Mouse (Mus musculus) liver, postnatal 0 days (tissue): ENCODE results near the gene Bzw2. TPM values are rescaled to one million over a fixed set of nuclear protein-coding genes. Genes with fewer than 3 reads are reported as not detected.
A peak's percentile ranks its signal among the peaks of the same experiment; 100 is the strongest.

ENCODE experiments used
- ATAC-seq: fragments of 200-750 bp; cut with Nextera tagmentation; 2 replicates; pipeline ENCODE4 v1.8.0; 2017; ENCODE audit warnings: mild to moderate bottlenecking, moderate library complexity
- DNase-seq: peaks from one replicate; pipeline ENCODE4 v3.0.0-alpha.2; 2016
- H3K27ac ChIP-seq: fragments of 300-500 bp; sonication (generic); 2 replicates; pipeline ENCODE4 v1.5.1; 2014; ENCODE audit warnings: antibody characterized with exemption, moderate library complexity, mild to moderate bottlenecking, low read depth
- H3K27me3 ChIP-seq: fragments of 300-500 bp; sonication (generic); 2 replicates; pipeline ENCODE4 v1.6.1; 2014; ENCODE audit warnings: low read length, control low read depth, mixed read lengths; ENCODE audit not compliant: insufficient read depth
- H3K36me3 ChIP-seq: fragments of 300-500 bp; sonication (generic); replicated peaks from 2 replicates; pipeline ENCODE4 v1.6.1; 2014; ENCODE audit warnings: mild to moderate bottlenecking, control low read depth, low read length, moderate library complexity, mixed read lengths; ENCODE audit not compliant: insufficient read depth
- H3K4me1 ChIP-seq: fragments of 300-500 bp; sonication (generic); 2 replicates; pipeline ENCODE4 v1.6.1; 2014; ENCODE audit warnings: antibody characterized with exemption, mild to moderate bottlenecking, control low read depth; ENCODE audit not compliant: insufficient read depth
- H3K4me2 ChIP-seq: fragments of 300-500 bp; sonication (generic); 2 replicates; pipeline ENCODE4 v1.6.1; 2014; ENCODE audit warnings: low read depth, mild to moderate bottlenecking, low read length, moderate library complexity, mixed read lengths
- H3K4me3 ChIP-seq: fragments of 300-500 bp; sonication (generic); 2 replicates; pipeline ENCODE4 v1.5.1; 2014; ENCODE audit warnings: low read depth, low read length
- H3K9ac ChIP-seq: fragments of 300-500 bp; sonication (generic); replicated peaks from 2 replicates; pipeline ENCODE4 v1.6.1; 2014; ENCODE audit warnings: mild to moderate bottlenecking, moderate library complexity
- H3K9me3 ChIP-seq: fragments of 300-500 bp; sonication (generic); 2 replicates; pipeline ENCODE4 v1.6.1; 2016; ENCODE audit warnings: mild to moderate bottlenecking, control low read depth, low read length, mixed read lengths
- CTCF ChIP-seq: sonication (generic); IDR thresholded peaks from 2 replicates; pipeline ENCODE4 v1.5.1; 2016; ENCODE audit warnings: antibody characterized with exemption, low read depth
- EP300 ChIP-seq: IDR thresholded peaks from 2 replicates; pipeline ENCODE4 v1.6.1; 2016; ENCODE audit warnings: antibody characterized with exemption, low read depth, mild to moderate bottlenecking
- WGBS: fragments of 180-500 bp; shearing (Covaris S2); extraction: QIAGEN DNeasy Blood & Tissue Kit; methylation state at CpG from one replicate; pipeline ENCODE4 v1.1.7; 2014; ENCODE audit not compliant: insufficient replicate concordance; 5-methylcytosine and 5-hydroxymethylcytosine counted together
- polyA plus RNA-seq: library from polyadenylated mRNA; unstranded; fragments of >200 nt; fragmentation: Nextera tagmentation; extraction: Ambion mirVana; gene quantifications from 2 replicates; pipeline ENCODE4 v1.2.1, GENCODE M21; 2015

The Bzw2 gene
- polyA plus RNA-seq, 1 experiment from 2014 or later: 29.6 TPM

- Histone ChIP-seq H3K9ac (no peak overlapping the region), H3K36me3 (peaks cover 29% of the 10 kb centered on the region; the same call in 1 of the 2 replicates), H3K4me3 (no peak overlapping the region), H3K4me2 (no peak overlapping the region), H3K27me3 (no peaks in the 10 kb centered on the region), H3K9me3 (no peaks in the 10 kb centered on the region), H3K4me1 (no peaks in the 10 kb centered on the region), H3K27ac (no peak overlapping the region)
- no peak for DNase-seq
- TF ChIP-seq CTCF (no peak), EP300 (no peak)
- ATAC-seq: peak; percentile 56
- 60% methylated on average over 6 of the region's 6 CpGs for WGBS
Measured at GRCm38 (mm10) chr12:36187081-36187480, 29.2 kb upstream of the Bzw2 start.

DNA sequence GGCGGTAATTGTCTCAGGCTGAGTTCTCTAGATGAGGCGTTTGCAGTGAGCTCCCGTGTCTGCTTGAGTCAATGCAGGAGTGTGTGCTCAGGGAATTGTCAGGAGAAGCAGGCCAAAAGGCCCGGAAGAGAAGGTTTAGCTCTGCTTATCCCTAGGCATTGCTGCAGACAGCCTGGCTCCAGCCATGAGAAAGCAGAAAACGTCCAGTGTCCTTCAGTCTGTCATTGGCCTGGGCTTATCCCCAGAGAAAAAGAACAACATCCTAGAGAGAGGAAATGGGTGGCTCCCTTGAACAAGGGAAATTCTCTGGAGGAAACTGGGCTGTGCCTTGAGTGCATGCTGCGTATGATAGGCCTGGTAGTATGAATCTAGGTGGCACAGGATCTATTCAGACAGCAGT, 24.7 kb upstream of the Bzw2 start:
- ATAC-seq: peak; percentile 27
- no peak for DNase-seq
- H3K27ac ChIP-seq: no peak overlapping the region
- H3K4me2 ChIP-seq: no peak overlapping the region
- no peak overlapping the region for H3K4me3 ChIP-seq
- TF ChIP-seq CTCF (no peak), EP300 (no peak)
- H3K9me3 ChIP-seq: no peaks in the 10 kb centered on the region
- no peak overlapping the region for H3K9ac ChIP-seq
- no peaks in the 10 kb centered on the region for H3K4me1 ChIP-seq
- no peaks in the 10 kb centered on the region for H3K27me3 ChIP-seq
- 78% methylated on average over 6 of the region's 6 CpGs for WGBS
- H3K36me3 ChIP-seq: peaks cover 19% of the 10 kb centered on the region; the same call in 1 of the 2 replicates

- no peak for ATAC-seq
- WGBS: 86% methylated on average over 5 of the region's 5 CpGs
- no peaks in the 10 kb centered on the region for H3K27me3 ChIP-seq
- peaks cover 9% of the 10 kb centered on the region; the same call in 1 of the 2 replicates for H3K36me3 ChIP-seq
- DNase-seq: no peak
- H3K4me2 ChIP-seq: no peak overlapping the region
- no peaks in the 10 kb centered on the region for H3K4me1 ChIP-seq
- H3K9me3 ChIP-seq: no peaks in the 10 kb centered on the region
- no peak for TF ChIP-seq CTCF
- no peak for TF ChIP-seq EP300
- no peak overlapping the region for H3K9ac ChIP-seq
- no peak overlapping the region for H3K4me3 ChIP-seq
- H3K27ac ChIP-seq: no peak overlapping the region
Measured at GRCm38 (mm10) chr12:36177227-36177626, 19.3 kb upstream of the Bzw2 start.

GRCm38 (mm10) chr12:36165299-36165698, 7.4 kb upstream of the Bzw2 start:
- H3K4me2 ChIP-seq: no peak overlapping the region
- H3K9me3 ChIP-seq: no peaks in the 10 kb centered on the region
- no peaks in the 10 kb centered on the region for H3K27me3 ChIP-seq
- 71% methylated on average over 1 of the region's 1 CpGs for WGBS
- no peak overlapping the region for H3K27ac ChIP-seq
- peaks cover 8% of the 10 kb centered on the region; the same call in 1 of the 2 replicates for H3K4me1 ChIP-seq
- no peak for DNase-seq
- no peak overlapping the region for H3K4me3 ChIP-seq
- peaks cover 2% of the 10 kb centered on the region; the same call in 1 of the 2 replicates for H3K36me3 ChIP-seq
- no peak for ATAC-seq
- no peak overlapping the region for H3K9ac ChIP-seq
- TF ChIP-seq EP300: no peak
- no peak for TF ChIP-seq CTCF

DNA sequence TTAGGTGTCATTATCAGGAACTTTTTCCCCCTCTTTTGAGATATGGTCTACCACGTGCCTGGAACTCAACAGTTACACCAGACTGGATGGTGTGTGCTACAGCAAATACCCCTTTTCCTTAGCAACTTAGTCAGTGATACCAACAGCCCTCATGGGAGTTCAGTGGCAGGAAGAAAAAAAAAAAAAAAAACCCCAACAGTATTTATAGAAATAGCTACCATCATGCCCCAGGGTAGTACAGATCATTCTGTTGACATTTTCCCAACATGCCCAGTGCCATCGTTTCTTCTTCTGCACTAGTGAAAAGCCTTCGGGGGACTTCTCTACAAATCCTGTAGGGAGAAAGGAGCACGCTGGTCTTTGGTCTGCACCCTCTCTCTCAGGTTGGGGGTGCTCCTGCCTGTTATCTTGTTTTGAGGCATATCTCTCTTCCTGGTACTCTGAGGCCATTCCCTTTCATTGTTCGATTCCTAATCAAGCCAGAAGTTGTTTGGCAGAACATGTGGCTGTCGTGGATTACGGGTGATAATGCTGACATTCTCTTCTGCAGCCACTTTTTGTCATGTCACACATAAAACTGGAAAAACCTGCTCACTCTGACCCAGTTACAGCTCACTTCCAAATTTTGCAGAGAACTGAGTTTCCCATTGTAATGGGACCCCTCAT, 6.4 kb upstream of the Bzw2 start:
- TF ChIP-seq CTCF (no peak), EP300 (no peak)
- Histone ChIP-seq H3K9ac (no peak overlapping the region), H3K27me3 (no peaks in the 10 kb centered on the region), H3K9me3 (no peaks in the 10 kb centered on the region), H3K4me1 (peaks cover 8% of the 10 kb centered on the region; the same call in 1 of the 2 replicates), H3K4me3 (no peak overlapping the region), H3K27ac (no peak overlapping the region), H3K4me2 (no peak overlapping the region), H3K36me3 (peaks cover 2% of the 10 kb centered on the region; the same call in 1 of the 2 replicates)
- 49% methylated on average over 7 of the region's 7 CpGs for WGBS
- ATAC-seq (no peak), DNase-seq (no peak)

DNA sequence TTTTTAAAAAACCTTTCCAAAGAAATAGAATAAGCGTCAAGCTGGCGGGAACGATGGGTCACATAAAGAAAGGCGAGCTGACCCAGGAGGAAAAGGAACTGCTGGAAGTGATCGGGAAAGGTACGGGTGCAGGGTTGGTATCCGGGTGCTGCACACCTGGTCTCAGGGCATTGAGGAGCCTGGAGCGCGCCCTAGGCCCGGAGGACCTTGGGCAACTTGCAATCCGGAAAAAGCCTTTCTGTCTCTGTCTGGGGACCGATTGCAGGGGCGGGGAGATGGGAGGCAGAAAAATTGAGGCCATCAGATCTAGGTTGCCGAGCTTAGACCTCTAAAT, 609 bp downstream of the Bzw2 start:
- under 1% methylated on average over 14 of the region's 14 CpGs for WGBS
- peak overlapping the region; percentile 86 for H3K27ac ChIP-seq
- no peak for DNase-seq

More for the DNA sequence above, 609 bp downstream of the Bzw2 start:
- H3K36me3 ChIP-seq: no peaks in the 10 kb centered on the region
- no peaks in the 10 kb centered on the region for H3K9me3 ChIP-seq
- no peaks in the 10 kb centered on the region for H3K27me3 ChIP-seq
- peak overlapping the region; percentile 72 for H3K4me3 ChIP-seq
- peak; percentile 46 for ATAC-seq
- H3K4me2 ChIP-seq: peak overlapping the region; percentile 93
- peak overlapping the region; percentile 78 for H3K9ac ChIP-seq
- TF ChIP-seq CTCF (no peak), EP300 (0 out of 2 replicates have a peak, but pooled peaks have one; percentile 3)
- H3K4me1 ChIP-seq: peaks cover 21% of the 10 kb centered on the region
